Mouse (Mus musculus) left cerebral cortex, adult 9 months (tissue): ENCODE data around the gene Sept1.
"Not testable (repeated sequence)": the region's sequence is repeated elsewhere in the genome, so short reads cannot be mapped to it uniquely, and the experiment has no call there.

ENCODE experiments used
- DNase-seq, 2 experiments: peaks; one replicate each; pipeline ENCODE4 v3.0.0; 2022; ENCODE audit warnings: low spot score in 2 of 2

The Sept1 gene

DNA sequence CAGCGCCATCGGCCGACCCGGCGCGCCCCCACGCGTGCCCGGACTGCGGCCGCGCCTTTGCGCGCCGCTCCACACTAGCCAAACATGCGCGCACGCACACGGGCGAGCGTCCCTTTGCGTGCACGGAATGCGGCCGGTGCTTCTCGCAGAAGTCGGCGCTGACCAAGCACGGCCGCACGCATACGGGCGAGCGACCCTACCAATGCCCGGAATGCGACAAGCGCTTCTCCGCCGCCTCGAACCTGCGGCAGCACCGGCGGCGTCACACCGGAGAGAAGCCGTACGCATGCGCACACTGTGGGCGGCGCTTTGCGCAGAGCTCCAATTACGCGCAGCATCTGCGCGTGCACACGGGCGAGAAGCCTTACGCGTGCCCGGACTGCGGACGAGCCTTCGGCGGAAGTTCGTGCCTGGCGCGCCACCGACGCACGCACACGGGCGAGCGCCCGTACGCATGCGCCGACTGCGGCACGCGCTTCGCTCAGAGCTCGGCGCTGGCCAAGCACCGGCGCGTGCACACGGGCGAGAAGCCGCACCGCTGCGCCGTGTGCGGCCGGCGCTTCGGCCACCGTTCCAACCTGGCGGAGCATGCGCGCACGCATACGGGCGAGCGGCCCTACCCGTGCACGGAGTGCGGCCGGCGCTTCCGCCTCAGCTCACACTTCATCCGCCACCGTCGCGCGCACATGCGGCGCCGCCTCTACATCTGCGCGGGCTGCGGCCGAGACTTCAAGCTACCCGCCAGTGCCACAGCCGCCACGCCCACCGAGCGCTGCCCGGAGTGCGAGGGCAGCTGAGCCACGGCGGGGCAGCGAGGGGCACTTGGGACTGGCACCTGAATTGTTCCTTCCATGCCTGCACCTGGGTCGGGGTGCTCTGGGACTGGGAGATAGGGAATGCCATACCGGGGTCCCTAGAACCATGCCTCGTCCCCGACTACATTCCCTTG, 21.2 kb upstream of the Sept1 start:
- DNase-seq = peak; percentile 90 to 93

DNA sequence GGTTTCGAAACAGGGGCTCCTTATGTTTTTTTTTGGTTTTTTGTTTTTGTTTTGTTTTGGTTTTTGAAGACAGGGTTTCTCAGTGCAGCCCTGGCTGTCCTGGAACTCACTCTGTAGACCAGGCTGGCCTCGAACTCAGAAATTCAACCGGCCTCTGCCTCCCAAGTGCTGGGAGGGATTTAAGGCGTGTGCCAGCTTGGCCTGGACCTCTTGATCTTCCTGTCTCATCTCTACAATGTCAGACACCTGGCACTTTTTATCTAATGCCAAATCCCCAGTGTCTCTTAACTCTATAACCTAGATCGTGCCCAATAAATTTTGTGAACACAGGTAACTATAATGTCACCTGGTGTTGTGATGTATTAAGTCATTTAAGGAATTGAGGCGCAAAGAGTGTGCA, 20.4 kb upstream of the Sept1 start:
- DNase-seq = no peak

DNA sequence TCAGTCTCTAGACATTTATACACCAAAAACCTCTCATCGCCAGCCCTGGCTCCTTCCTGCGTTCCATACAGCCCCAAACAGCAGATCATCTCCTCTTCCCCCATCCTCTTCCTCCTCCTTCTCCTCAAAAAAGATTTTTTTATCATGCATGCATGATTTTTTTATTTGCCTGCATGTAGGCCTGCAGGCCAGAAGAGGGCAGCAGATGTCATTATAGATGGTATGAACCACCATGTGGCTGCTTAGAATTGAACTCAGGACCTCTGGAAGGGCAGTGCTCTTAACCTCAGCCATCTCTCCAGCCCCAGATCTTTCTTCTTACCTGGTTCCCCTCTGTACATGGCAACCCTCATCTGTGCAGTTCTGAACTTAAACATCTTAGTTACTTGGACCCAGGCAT, 19.5 kb upstream of the Sept1 start:
- DNase-seq = no peak

DNA sequence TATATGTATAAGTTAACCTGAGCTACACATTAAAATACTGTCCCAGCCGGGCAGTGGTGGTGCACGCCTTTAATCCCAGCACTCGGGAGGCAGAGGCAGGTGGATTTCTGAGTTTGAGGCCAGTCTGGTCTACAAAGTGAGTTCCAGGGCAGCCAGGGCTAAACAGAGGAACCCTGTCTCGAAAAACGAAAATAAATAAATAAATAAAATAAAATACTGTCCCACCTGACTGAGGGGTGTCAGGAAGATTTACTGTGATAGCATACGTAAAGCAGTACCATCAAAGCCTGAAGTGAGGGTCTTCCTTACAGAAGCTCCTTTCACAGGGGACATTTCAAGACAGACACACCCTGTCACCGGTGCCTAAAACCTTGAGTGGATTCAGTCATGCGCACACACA, 17.6 kb upstream of the Sept1 start:
- not testable (repeated sequence) for DNase-seq

DNA sequence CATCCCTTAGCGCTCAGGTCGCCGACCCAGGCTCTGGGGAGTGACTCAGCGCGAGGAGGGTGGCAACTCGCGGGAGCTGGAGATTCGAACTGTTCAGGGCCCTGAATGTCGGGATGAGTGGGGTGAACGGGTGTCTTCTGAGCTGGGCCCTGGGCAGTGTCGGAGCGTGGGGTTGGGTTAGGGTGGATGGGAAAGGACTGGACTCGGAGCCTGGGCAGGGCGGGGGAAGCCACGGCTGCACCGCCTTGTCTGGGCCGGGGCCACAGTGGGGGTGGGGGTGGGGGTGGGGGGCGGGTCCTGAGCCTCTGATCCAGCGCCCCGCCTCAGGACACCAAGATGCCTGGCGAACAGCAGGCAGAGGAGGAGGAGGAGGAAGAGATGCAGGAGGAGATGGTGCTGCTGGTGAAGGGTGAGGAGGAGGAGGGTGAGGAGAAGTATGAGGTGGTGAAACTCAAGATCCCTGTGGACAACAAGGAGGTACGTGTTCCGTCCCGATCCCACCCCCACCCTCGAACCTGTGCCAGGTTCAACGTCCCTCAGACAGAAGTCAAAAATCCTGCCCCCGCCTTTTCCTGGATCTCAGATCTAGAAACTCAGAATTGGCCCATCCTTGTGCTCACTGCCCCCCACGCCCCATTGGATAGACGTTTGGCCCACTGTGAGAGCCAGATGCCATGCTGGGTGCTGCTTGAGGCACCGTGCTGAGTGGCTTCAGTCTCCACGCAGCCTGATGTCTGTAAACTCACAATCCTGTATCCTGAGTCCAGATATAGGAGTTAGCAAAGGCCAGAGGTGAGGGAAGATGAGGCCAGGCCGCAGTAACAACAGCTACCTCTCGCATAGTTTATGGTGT, 12.0 kb upstream of the Sept1 start:
- DNase-seq = no peak

DNA sequence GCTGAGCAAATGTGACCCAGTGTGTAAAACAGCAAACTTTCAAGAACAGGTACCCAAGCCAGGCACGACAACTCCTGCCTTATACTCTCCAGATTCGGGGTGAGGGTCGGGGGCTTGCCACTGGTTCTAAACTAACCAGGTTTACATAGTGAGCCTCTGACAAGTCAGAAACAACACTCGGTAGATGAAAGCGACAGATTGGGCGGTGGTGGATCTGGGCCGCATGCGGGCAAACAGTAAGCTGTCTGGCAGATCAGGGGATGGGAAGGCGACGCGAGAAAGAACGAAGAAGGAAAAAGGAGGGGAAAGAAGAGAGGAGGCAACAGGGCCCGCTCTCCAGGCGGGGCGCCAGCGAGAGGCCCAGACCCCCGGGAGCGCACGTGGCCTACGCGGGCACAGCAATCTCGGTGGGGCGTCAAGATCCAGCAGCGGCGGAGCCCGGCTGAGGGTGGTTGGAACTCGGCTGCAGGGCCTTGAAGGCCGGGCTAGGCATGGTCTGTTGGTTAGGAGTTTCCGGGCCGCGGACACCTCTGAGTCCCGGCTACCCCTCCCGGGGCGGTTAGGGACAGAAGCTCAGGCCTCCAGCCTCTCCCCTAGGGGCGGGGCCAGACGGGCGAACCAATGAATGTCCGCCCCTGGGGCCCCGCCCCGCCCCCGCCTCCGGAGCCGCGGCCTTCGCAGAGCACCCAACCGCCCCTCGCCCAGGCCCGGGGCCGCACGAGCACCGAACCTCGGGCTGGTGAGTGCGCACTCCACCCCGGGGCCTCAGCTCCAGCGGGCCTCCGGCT, 11.1 kb upstream of the Sept1 start, which contains the start of gene Zfp771:
Gene Zfp771 (plus strand): TSS at position 405 of the 788 bp plus-strand sequence.
- DNase-seq = peak; percentile 78 to 93

DNA sequence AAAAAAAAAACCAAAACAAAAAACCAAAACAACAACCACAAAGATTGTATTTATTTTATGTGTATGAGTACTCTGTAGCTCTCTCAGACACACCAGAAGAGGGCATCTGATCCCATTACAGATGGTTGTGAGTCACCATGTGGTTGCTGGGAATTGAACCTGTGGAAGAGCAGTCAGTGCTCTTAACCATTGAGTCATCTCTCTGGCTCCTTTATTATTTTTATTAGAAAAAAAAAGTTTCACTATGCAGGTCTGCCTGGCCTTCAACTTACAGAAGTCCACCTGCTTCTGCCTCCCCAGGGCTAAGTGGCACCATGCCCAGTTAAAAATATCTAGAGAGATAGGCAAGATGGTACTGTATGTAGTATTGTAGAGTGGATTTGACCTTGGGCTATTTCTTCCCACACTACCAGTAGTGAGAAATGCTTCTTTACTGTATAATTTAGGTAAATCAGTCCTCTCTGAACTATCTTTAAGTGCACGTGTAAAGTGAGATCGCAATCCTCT, 10.5 kb upstream of the Sept1 start:
- DNase-seq = no peak

DNA sequence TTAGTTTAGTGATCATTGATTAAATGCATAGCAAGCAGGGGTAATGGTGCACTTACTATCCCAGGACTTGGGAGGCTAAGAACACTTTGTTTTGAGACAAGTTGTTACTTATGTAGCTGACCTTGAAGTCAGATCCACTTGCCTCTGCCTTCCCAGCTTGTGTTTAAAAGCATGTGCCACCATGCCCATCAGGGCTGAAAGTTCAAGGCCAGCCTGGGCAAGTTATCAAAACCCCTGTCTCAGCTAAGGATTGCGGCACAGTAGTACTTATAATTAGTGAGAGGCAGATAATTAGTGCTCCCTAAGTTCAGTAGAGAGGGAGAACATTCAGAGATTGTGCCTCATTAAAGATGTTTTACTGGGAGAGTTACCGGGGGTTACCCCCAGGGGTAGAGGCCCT, 1.8 kb upstream of the Sept1 start:
- DNase-seq = no peak

DNA sequence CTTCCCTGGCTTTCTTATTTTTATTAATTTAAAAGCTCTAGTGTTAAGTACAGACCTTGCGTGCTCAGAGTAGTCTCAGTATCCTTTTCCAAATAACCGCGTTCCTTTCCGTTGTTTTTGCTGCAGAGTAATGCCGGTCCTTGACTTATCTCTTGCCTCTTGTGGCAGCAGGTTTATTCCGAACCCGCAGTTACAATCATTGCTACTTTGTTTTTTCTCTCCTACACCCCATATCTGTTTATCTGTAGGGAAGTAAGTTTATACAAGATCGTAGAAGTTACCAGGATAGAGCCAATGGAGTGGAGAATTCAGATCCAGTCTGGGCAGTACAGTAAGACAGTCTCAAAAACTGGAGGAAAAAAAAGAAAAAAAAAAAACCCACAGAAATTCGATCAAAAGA, 835 bp upstream of the Sept1 start:
- DNase-seq = no peak

DNA sequence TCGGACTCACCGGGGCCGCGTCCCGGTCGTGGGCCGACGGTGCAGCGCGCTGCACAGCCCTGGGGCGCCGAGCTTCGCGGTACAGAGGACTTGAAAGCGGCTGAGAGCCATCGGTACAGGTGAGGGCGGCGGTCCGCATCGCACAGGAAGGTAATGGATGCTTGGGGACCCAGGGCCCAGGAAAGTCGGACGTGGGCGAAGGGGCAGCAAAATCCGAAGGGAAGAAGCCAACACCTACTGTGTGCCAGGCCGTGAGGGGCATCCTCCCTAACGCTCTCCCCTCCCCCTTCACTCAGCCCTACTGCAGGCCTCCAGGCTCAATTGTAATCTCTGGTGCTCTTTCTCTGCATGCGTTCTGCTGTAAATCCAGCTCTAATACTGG, 429 bp upstream of the Sept1 start:
- DNase-seq = no peak

DNA sequence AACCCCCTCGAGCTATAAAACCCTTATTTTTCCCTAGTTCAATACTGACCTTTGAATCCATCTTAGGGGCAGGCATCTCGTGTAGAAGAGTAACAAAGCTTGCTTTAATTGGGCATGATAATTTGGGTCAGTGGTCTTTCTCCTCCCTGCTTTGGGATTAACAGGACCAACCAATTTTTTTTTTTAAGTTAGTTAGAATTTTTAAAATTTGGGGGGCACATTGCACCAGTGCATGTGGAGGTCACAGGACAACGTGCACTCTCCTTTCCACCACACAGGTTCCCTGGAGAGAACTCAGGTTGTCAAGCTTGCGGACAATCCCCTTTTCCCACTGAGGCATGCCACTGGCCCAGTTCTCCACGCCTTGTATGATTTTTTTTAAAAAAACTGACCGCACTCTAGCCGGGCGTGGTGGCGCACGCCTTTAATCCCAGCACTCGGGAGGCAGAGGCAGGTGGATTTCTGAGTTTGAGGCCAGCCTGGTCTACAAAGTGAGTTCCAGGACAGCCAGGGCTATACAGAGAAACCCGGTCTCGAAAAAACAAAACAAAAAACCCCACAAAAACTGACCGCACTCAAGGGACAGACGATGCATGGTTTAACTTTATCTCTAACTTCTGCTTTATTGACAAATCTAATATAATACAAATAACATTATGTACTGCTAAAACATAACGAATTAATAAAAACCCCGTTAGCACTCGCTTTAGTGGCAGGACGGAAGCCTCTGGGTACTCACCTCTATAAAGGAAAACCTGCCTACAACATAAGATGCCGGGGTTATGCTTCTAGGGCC, 906 bp downstream of the Sept1 start:
- DNase-seq = no peak

DNA sequence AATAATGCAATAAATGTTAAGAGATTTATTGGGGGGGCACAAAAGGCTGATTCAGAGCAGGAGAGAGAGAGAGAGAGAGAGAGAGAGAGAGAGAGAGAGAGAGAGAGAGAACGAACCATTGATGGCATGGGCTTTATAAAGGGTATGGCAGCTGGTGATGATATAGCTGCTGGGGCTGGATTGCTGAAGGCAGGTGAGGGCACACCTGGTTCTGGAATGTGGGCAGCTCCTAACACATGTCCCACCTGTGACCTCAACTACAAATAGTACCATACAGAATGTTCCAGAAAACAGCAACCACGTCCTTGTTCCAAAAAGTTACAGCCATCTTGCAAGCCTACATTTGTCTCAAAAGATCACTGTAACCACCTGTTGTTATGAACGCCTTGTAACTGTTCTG, 1.6 kb downstream of the Sept1 start:
- no peak for DNase-seq

DNA sequence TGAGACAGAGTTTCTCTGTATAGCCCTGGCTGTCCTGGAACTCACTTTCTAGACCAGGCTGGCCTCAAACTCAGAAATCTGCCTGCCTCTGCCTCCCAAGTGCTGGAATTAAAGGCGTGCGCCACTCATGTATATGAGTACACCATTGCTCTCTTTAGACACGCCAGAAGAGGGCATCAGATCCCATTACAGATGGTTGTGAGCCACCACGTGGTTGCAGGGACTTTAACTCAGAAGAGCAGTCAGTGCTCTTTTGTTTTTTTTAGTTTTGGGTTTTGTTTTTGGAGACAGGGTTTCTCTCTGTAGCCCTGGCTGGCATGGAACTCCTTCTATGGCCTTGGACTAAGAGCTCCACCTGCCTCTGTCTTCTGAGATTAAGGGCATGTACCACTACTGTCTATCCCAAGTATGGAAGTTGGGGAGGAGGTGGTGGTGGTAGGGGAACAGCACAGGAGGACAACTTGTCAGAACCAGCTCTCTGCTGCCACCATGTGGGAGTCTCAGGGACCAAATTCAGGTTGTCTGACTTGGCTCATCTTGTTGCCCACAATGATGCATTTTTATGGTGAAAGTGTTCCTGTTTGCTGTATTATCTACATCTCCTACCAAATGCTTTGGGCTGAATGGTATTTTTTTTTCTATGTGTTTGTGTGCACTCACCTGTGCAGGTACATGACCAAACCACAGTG, 4.2 kb downstream of the Sept1 start:
- peak in 1 of 2 experiments; percentile 85 for DNase-seq

DNA sequence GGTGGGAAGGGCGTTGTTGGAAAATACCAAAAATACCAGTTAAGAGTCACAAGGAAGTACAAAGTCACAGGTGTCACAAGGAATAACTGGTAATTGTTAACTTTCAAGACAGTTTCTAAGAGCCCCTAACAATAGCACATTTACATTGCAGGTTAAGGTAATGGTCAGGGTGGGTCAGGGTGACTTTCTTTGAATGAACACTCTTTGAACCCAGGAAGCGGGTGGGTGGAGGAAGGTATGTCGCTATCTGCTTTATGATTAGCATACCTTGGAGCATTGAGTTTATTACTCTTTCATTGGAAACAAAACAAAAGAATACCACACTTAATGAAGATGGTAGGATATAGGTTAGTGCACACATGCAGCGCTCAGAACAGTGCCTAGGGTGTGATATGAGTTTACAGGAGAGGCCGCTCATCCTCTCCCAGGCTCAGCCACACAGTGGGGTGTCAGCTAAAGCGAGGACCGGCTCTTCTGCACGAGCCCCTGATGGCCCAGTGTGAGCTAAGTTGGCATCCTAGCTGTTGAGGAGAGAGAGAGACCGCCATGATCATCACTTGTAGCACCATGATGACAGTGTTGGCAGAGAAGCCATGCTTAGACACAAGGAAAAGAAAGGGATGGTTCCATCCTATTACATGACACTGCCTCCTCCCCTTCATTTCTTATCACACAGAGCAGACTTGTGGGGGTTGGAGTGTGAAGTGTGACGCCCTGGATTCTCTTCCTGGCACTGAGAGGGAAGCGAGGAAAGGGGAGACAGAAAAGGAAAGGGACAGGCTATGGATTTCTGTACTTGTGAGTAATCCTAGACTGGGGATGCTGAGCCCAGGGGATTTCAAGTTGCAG, 7.6 kb downstream of the Sept1 start:
- no peak for DNase-seq

DNA sequence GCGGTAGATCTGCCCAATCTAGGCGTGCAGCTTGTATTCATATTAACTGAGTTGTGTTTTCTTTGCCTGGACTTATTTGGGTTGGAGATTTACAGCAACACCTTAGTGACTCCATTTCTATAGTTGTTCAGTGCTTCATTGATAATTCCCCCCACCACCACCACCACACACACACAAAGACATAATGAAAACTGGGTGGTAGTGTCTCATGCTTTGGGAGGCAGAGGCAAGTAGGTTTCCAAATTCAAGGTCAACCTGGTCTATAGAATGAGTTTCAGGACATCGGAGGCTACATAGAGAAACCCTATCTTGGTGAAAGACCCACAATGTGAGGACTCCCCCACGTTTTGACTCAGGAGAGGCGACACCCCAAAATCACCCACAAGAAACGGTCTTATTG, 8.3 kb downstream of the Sept1 start:
- DNase-seq = no peak

DNA sequence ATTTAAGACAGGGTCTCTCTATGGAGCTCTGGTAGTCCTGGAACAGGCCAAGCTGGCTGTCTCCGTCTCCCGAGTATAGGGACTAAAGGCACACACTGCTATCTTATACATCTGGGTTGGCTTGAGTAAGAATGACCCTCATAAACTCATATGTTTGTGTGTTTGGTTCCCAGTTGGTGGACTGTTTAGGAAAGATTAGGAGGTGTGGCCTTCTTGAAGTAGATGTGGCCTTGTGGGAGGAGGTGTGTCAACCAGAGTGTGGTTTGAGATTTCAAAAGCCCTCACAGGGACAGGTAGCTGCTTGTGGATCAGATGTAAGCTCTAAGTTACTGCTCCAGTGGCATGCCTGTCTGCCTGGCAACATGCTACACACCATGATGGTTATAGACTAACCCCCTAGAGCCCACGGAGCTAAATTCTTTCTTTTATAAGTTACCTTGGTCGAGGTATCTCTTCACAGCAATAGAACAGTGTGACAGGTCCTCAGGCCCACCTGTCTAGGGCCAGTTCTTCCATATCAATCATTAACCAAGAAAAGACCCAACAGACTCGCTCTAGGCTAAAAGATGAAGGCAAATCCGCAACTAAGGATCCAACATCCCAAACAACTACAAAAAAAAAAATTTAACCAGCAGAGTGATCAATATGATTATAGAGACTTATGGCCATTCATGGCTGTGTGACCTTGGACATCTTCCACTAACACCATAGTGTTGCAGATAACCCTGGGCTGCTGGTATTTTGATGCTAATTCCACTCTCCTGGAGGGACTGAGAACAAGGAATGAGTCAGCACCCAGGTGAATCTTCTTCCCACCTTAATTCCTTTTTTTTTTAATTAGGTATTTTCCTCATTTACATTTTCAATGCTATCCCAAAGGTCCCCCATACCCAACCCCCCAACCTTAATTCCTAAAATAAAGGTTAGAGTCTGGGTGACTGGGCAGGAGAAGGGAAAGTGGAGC, 9.1 kb downstream of the Sept1 start:
- DNase-seq = no peak

DNA sequence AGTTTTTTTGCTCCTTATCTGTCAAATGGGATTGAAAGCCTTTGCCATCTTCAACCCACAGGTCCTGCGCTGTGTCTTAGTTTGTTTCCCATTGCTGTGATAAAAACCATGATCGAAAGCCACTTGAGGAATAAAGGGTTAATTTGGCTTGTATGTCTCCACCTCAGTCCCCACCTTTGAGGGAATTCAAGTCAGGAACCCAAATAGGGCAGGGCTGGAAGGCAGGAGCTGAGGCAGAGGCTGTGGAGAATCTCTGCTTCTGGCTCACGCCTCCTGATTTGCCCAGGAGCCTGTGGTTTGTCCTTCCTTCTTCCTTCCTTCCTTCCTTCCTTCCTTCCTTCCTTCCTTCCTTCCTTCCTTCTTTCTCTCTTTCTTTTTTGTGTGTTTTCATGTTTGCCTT, 9.8 kb downstream of the Sept1 start:
- DNase-seq = no peak

DNA sequence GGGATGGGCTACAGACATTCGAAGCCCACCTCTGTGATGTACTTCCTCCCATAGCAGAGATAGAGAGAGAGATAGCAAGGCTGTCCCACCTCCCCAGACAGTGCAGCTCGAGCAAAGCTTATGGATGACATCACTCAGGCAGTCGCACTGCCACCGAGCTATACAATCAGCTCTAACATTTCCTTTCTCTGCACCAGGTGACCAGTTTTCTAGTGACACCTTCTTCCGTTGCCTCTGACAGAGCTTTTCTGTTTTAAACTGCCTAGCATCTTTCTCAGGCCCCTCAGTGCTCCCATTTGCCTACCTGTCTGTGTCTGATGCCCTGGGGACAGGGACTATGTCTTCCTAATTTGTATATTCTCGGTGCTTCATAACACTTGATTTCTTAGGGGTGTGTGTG, 12.5 kb downstream of the Sept1 start:
- DNase-seq = no peak
